Mouse (Mus musculus): ENCODE measurements around the gene Tmem43. TPM values are rescaled to one million over a fixed set of nuclear protein-coding genes. Genes with fewer than 3 reads are reported as not detected.

The Tmem43 gene
- polyA plus RNA-seq, 1 experiment from 2014 or later, result 22.0 TPM

- H3K9me3 ChIP-seq (ENCODE audit: control insufficient read depth), result no peaks in the 10 kb centered on the region
- no peak overlapping the region for H3K9ac ChIP-seq (ENCODE audit: low read depth, low read length)
- no peak overlapping the region for H3K4me3 ChIP-seq (ENCODE audit: low read depth, low read length)
- peaks cover 93% of the 10 kb centered on the region for H3K36me3 ChIP-seq (ENCODE audit: control insufficient read depth, insufficient read depth)
- H3K27me3 ChIP-seq (replicated peaks; ENCODE audit: control insufficient read depth, insufficient read depth, low read length), result no peaks in the 10 kb centered on the region
- WGBS, result 88% methylated on average over 2 of the region's 2 CpGs
- H3K4me2 ChIP-seq (replicated peaks; ENCODE audit: low read depth), result no peak overlapping the region
- no peak for ATAC-seq
- H3K4me1 ChIP-seq (replicated peaks; ENCODE audit: control insufficient read depth, insufficient read depth, low read length), result no peaks in the 10 kb centered on the region
- no peak overlapping the region for H3K27ac ChIP-seq (ENCODE audit: low read depth, low read length)
- no peak for TF ChIP-seq CTCF (IDR thresholded peaks at IDR 0.05; ENCODE audit: low read depth)
These were observed 9.9 kb downstream of the Tmem43 start for GRCm38 (mm10) chr6:91483371-91483770.

- Histone ChIP-seq H3K4me1 (replicated peaks; ENCODE audit: control insufficient read depth, insufficient read depth, low read length) (no peaks in the 10 kb centered on the region), H3K9ac (ENCODE audit: low read depth, low read length) (no peak overlapping the region), H3K4me2 (replicated peaks; ENCODE audit: low read depth) (no peak overlapping the region), H3K27me3 (replicated peaks; ENCODE audit: control insufficient read depth, insufficient read depth, low read length) (no peaks in the 10 kb centered on the region), H3K9me3 (ENCODE audit: control insufficient read depth) (no peaks in the 10 kb centered on the region), H3K36me3 (ENCODE audit: control insufficient read depth, insufficient read depth) (peaks cover 76% of the 10 kb centered on the region), H3K27ac (ENCODE audit: low read depth, low read length) (no peak overlapping the region), H3K4me3 (ENCODE audit: low read depth, low read length) (no peak overlapping the region)
- 93% methylated on average over 15 of the region's 15 CpGs for WGBS
- TF ChIP-seq CTCF (IDR thresholded peaks at IDR 0.05; ENCODE audit: low read depth), result no peak
- no peak for ATAC-seq
These were observed 13.4 kb downstream of the Tmem43 start for GRCm38 (mm10) chr6:91486736-91487453.

- Histone ChIP-seq H3K27me3 (replicated peaks; ENCODE audit: control insufficient read depth, insufficient read depth, low read length) (no peaks in the 10 kb centered on the region), H3K9ac (ENCODE audit: low read depth, low read length) (no peak overlapping the region), H3K27ac (ENCODE audit: low read depth, low read length) (peak overlapping the region; percentile 50; the same call in 1 of the 2 replicates), H3K36me3 (ENCODE audit: control insufficient read depth, insufficient read depth) (peaks cover 71% of the 10 kb centered on the region), H3K4me2 (replicated peaks; ENCODE audit: low read depth) (no peak overlapping the region), H3K4me1 (replicated peaks; ENCODE audit: control insufficient read depth, insufficient read depth, low read length) (no peaks in the 10 kb centered on the region), H3K9me3 (ENCODE audit: control insufficient read depth) (no peaks in the 10 kb centered on the region), H3K4me3 (ENCODE audit: low read depth, low read length) (no peak overlapping the region)
- 58% methylated on average over 9 of the region's 9 CpGs for WGBS
- peak; percentile 67 for ATAC-seq
- TF ChIP-seq CTCF (IDR thresholded peaks at IDR 0.05; ENCODE audit: low read depth), result no peak
These were observed 15.2 kb downstream of the Tmem43 start for GRCm38 (mm10) chr6:91488496-91489212.

GRCm38 (mm10) chr6:91489872-91490271 is 16.4 kb downstream of the Tmem43 start:
- no peaks in the 10 kb centered on the region for H3K4me1 ChIP-seq (replicated peaks; ENCODE audit: control insufficient read depth, insufficient read depth, low read length)
- no peaks in the 10 kb centered on the region for H3K9me3 ChIP-seq (ENCODE audit: control insufficient read depth)
- no peaks in the 10 kb centered on the region for H3K27me3 ChIP-seq (replicated peaks; ENCODE audit: control insufficient read depth, insufficient read depth, low read length)
- TF ChIP-seq CTCF (IDR thresholded peaks at IDR 0.05; ENCODE audit: low read depth), result no peak
- no peak overlapping the region for H3K4me3 ChIP-seq (ENCODE audit: low read depth, low read length)
- no peak overlapping the region for H3K4me2 ChIP-seq (replicated peaks; ENCODE audit: low read depth)
- H3K27ac ChIP-seq (ENCODE audit: low read depth, low read length), result peak overlapping the region; percentile 71; the same call in 1 of the 2 replicates
- no peak overlapping the region for H3K9ac ChIP-seq (ENCODE audit: low read depth, low read length)
- peaks cover 68% of the 10 kb centered on the region for H3K36me3 ChIP-seq (ENCODE audit: control insufficient read depth, insufficient read depth)
- 82% methylated on average over 10 of the region's 10 CpGs for WGBS
- ATAC-seq, result no peak

GRCm38 (mm10) chr6:91491004-91491403 is 17.5 kb downstream of the Tmem43 start:
- peak overlapping the region; percentile 28; the same call in 1 of the 2 replicates for H3K27ac ChIP-seq (ENCODE audit: low read depth, low read length)
- no peak overlapping the region for H3K4me2 ChIP-seq (replicated peaks; ENCODE audit: low read depth)
- no peak overlapping the region for H3K4me3 ChIP-seq (ENCODE audit: low read depth, low read length)
- H3K9me3 ChIP-seq (ENCODE audit: control insufficient read depth), result no peaks in the 10 kb centered on the region
- no peak overlapping the region for H3K9ac ChIP-seq (ENCODE audit: low read depth, low read length)
- ATAC-seq, result peak; percentile 52
- WGBS, result 56% methylated on average over 6 of the region's 6 CpGs
- TF ChIP-seq CTCF (IDR thresholded peaks at IDR 0.05; ENCODE audit: low read depth), result no peak
- H3K36me3 ChIP-seq (ENCODE audit: control insufficient read depth, insufficient read depth), result peaks cover 66% of the 10 kb centered on the region
- no peaks in the 10 kb centered on the region for H3K27me3 ChIP-seq (replicated peaks; ENCODE audit: control insufficient read depth, insufficient read depth, low read length)
- no peaks in the 10 kb centered on the region for H3K4me1 ChIP-seq (replicated peaks; ENCODE audit: control insufficient read depth, insufficient read depth, low read length)

GRCm38 (mm10) chr6:91493053-91493452 is 19.6 kb downstream of the Tmem43 start:
- no peak overlapping the region for H3K4me2 ChIP-seq (replicated peaks; ENCODE audit: low read depth)
- no peaks in the 10 kb centered on the region for H3K27me3 ChIP-seq (replicated peaks; ENCODE audit: control insufficient read depth, insufficient read depth, low read length)
- no peak overlapping the region for H3K4me3 ChIP-seq (ENCODE audit: low read depth, low read length)
- no peak for ATAC-seq
- no peak for TF ChIP-seq CTCF (IDR thresholded peaks at IDR 0.05; ENCODE audit: low read depth)
- H3K9me3 ChIP-seq (ENCODE audit: control insufficient read depth), result no peaks in the 10 kb centered on the region
- H3K9ac ChIP-seq (ENCODE audit: low read depth, low read length), result no peak overlapping the region
- no peaks in the 10 kb centered on the region for H3K4me1 ChIP-seq (replicated peaks; ENCODE audit: control insufficient read depth, insufficient read depth, low read length)
- H3K36me3 ChIP-seq (ENCODE audit: control insufficient read depth, insufficient read depth), result peaks cover 67% of the 10 kb centered on the region
- 88% methylated on average over 10 of the region's 10 CpGs for WGBS
- no peak overlapping the region for H3K27ac ChIP-seq (ENCODE audit: low read depth, low read length)
